Mouse (Mus musculus): ENCODE measurements around the gene Mfap1b.

- TF ChIP-seq POLR2A (IDR thresholded peaks at IDR 0.05; ENCODE audit: insufficient read depth, low read depth, low read length) (no peak), CTCF (IDR thresholded peaks at IDR 0.05; ENCODE audit: insufficient read depth, low read depth, low read length) (no peak)
These were observed 26.9 kb downstream of the Mfap1b start for GRCm38 (mm10) chr2:121447006-121447405.

All from olfactory bulb, adult 2 months (tissue).